Mouse (Mus musculus) common myeloid progenitor, adult 5-6 weeks (primary cell): Measurements from ENCODE around the gene Mfrp. TPM values are rescaled to one million over a fixed set of nuclear protein-coding genes. Genes with fewer than 3 reads are reported as not detected.

Experiments used
- total RNA-seq: library from RNA; stranded (forward); fragments of 200-1000, 187-1606 nt; gene quantifications from 2 replicates; pipeline ENCODE4 v1.2.3, GENCODE M21; 2017

Mfrp gene
- total RNA-seq, 1 experiment from 2014 or later = not detected

Other genes starting within 250 kb of the Mfrp start
- 0.78 and 4.3 TPM in 2 replicates for gene Thy1, start 58.3 kb upstream of the Mfrp start, total RNA-seq
- gene Usp2, start 34.7 kb upstream of the Mfrp start, total RNA-seq = 3.8 and 5.0 TPM in 2 replicates
- gene C1qtnf5, start 5.5 kb downstream of the Mfrp start, total RNA-seq = not detected in 2 replicates
- gene Gm49380, start 11.8 kb downstream of the Mfrp start, total RNA-seq = not detected in 2 replicates
- gene Rnf26, start 11.8 kb downstream of the Mfrp start, total RNA-seq = 19.3 and 21.8 TPM in 2 replicates
- gene Mcam, start 32.7 kb downstream of the Mfrp start, total RNA-seq = 0.15 and 2.6 TPM in 2 replicates
- gene Cbl, start 132.3 kb downstream of the Mfrp start, total RNA-seq = 27.7 and 32.7 TPM in 2 replicates
- not detected in 2 replicates for gene Ccdc153, start 138.9 kb downstream of the Mfrp start, total RNA-seq
- 0.58 TPM in 1 of 2 replicates, not detected in the other for gene Pdzd3, start 149.7 kb downstream of the Mfrp start, total RNA-seq
- gene Nlrx1, start 166.9 kb downstream of the Mfrp start, total RNA-seq = 1.6 and 3.4 TPM in 2 replicates
- gene Abcg4, start 186.9 kb downstream of the Mfrp start, total RNA-seq = 4.2 and 4.8 TPM in 2 replicates
- 10.6 and 12.1 TPM in 2 replicates for gene Hinfp, start 203.9 kb downstream of the Mfrp start, total RNA-seq
- gene C2cd2l, start 218.6 kb downstream of the Mfrp start, total RNA-seq = 2.1 and 4.4 TPM in 2 replicates
- gene Dpagt1, start 224.3 kb downstream of the Mfrp start, total RNA-seq = 10.6 and 14.2 TPM in 2 replicates
- 286 and 311 TPM in 2 replicates for gene H2afx, start 233.0 kb downstream of the Mfrp start, total RNA-seq
- 71.4 and 73.7 TPM in 2 replicates for gene Hmbs, start 242.5 kb downstream of the Mfrp start, total RNA-seq